Mouse (Mus musculus) spleen, postnatal 36 days (tissue): ENCODE results near the gene Ccdc148.

Experiments
- DNase-seq, 2 experiments: peaks; one replicate each; pipeline ENCODE4 v3.0.0; 2022; ENCODE audit warnings: low spot score in 2 of 2, mixed read lengths in 1 of 2

The Ccdc148 gene

GRCm38 (mm10) chr2:59050245-59050824 lies 110.1 kb downstream of the Ccdc148 start:
- no peak for DNase-seq

GRCm38 (mm10) chr2:59049686-59050085 lies 110.8 kb downstream of the Ccdc148 start:
- DNase-seq: no peak

GRCm38 (mm10) chr2:59048775-59049451 lies 111.6 kb downstream of the Ccdc148 start:
- DNase-seq: no peak

- no peak for DNase-seq
Observed at GRCm38 (mm10) chr2:59043313-59044032, 117.0 kb downstream of the Ccdc148 start.

- DNase-seq: no peak
Observed at GRCm38 (mm10) chr2:59042616-59043015, 117.9 kb downstream of the Ccdc148 start.

- no peak for DNase-seq
Observed at GRCm38 (mm10) chr2:59036433-59036832, 124.0 kb downstream of the Ccdc148 start.

- no peak for DNase-seq
Observed at GRCm38 (mm10) chr2:59035206-59035605, 125.3 kb downstream of the Ccdc148 start.

GRCm38 (mm10) chr2:59034281-59034680 lies 126.2 kb downstream of the Ccdc148 start:
- no peak for DNase-seq

GRCm38 (mm10) chr2:59024558-59024957 lies 135.9 kb downstream of the Ccdc148 start:
- no peak for DNase-seq

- no peak for DNase-seq
Observed at GRCm38 (mm10) chr2:59007356-59007755, 153.1 kb downstream of the Ccdc148 start.

GRCm38 (mm10) chr2:59006567-59007340 lies 153.7 kb downstream of the Ccdc148 start:
- no peak for DNase-seq

- DNase-seq: no peak
Observed at GRCm38 (mm10) chr2:58997151-58997550, 163.3 kb downstream of the Ccdc148 start.

GRCm38 (mm10) chr2:58992431-58993191 lies 167.9 kb downstream of the Ccdc148 start:
- no peak for DNase-seq

- no peak for DNase-seq
Observed at GRCm38 (mm10) chr2:58978095-58978494, 182.4 kb downstream of the Ccdc148 start.

GRCm38 (mm10) chr2:58971507-58972275 lies 188.8 kb downstream of the Ccdc148 start:
- no peak for DNase-seq

- no peak for DNase-seq
Observed at GRCm38 (mm10) chr2:58956770-58957300, 203.6 kb downstream of the Ccdc148 start.

- DNase-seq: no peak
Observed at GRCm38 (mm10) chr2:58956351-58956750, 204.1 kb downstream of the Ccdc148 start.

- no peak for DNase-seq
Observed at GRCm38 (mm10) chr2:58952101-58952500, 208.4 kb downstream of the Ccdc148 start.

- DNase-seq: no peak
Observed at GRCm38 (mm10) chr2:58948796-58949195, 211.7 kb downstream of the Ccdc148 start.

- no peak for DNase-seq
Observed at GRCm38 (mm10) chr2:58941361-58941760, 219.1 kb downstream of the Ccdc148 start.
